Mouse (Mus musculus): ENCODE results near the gene Gm10260.

Gm10260 gene

GRCm38 (mm10) chr13:97760532-97760931, at the start of gene Gm10260:
TSS of gene Gm10260 (minus strand) at chr13:97760632.
- DNase-seq: no peak

- DNase-seq: no peak
These were observed 49.4 kb upstream of the Gm10260 start for GRCm38 (mm10) chr13:97809828-97810227.

DNA sequence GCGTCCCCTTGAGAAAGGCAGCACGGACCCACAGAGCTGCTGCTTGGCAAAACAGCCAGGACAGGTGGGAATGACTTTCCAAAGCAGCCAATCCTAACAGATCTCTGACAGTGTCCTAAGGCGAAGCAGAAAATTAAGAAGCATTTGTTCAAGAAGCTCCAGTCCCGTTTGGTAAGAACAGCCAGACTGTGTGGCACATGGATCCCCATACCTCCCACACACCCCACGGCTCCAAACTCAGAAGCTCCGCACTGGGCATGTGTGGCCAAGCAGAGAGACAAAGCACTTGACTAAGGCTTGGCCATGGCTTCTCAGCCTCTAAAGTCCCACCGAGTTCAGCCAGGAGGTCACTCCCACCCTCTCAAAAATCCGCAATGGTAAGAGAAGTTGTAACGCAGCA, 45.5 kb upstream of the Gm10260 start:
- no peak for DNase-seq

- no peak for DNase-seq
These were observed 42.0 kb upstream of the Gm10260 start for GRCm38 (mm10) chr13:97802386-97802785.

DNA sequence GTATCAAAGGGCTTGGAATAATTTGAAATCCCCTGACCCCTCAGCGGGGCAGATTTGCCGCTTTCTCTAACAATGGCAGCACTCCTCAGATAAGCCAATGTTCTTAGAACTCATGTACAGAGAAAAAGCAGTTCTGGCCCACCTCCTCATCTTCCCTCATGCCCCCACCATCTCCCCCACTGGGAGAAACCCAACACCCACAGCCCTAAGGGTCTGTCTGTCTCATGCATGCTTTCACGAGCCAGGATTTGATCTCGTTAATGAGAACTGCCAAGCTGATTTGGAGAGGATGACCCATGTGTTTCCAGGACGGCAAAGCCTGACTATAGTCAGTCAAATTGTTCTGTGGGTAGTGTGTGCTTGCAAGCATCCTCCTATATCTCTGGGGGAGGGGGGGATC, 37.0 kb upstream of the Gm10260 start:
- DNase-seq: no peak

GRCm38 (mm10) chr13:97794780-97795179, 34.3 kb upstream of the Gm10260 start:
- no peak for DNase-seq

- no peak for DNase-seq
These were observed 33.5 kb upstream of the Gm10260 start for GRCm38 (mm10) chr13:97793932-97794331.

DNA sequence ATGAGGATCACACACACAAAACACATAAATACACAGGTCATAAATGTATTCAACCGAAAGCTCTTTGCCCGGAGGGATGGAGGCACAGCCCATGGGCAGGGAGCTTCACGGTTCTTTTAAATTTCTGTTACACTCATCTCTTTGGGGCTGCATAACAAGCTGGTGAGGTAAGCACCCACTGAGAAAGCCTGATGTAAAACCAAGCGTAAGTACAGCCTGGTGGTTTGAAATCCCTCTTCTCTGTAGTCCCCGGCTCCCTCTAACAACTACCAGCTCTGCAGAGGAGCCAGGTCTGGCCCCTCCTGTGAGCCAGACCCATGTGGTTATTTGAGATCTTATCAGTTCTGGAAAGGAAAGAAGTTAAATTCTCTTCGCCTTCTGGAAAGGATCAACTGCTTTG, 31.2 kb upstream of the Gm10260 start:
- DNase-seq: no peak

DNA sequence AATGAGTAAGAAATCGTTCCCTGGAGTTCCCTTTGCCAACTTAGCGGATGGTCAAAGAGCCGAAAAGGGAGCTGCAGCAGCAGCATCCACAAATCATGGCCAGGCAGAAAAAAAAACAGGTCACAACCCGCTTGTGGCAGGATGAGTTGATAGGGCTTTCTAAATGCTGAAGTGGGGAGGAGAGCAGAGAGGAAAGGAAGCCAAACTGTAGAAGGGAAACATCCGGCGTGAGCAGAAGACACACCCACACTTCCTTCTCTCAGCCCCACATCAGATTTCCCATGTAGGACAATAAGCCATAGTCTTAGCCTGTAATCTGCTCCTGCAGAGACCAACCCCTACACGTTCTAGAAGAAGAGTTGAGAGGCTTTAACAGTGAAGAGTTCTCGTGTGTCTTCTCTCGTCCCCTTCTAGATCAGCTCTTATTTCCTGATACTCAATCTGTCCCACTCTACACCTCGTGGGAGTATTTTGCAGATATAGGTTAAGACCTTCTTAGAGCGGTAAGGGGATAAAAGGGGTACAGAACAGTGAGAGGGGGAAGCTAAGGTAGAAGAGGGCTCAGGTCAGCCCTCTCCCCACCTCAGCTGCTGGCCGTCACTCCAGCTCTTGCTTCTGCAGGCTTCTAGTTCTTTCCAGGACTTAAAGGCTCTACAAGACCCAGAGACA, 29.5 kb upstream of the Gm10260 start:
- DNase-seq: peak; percentile 57

DNA sequence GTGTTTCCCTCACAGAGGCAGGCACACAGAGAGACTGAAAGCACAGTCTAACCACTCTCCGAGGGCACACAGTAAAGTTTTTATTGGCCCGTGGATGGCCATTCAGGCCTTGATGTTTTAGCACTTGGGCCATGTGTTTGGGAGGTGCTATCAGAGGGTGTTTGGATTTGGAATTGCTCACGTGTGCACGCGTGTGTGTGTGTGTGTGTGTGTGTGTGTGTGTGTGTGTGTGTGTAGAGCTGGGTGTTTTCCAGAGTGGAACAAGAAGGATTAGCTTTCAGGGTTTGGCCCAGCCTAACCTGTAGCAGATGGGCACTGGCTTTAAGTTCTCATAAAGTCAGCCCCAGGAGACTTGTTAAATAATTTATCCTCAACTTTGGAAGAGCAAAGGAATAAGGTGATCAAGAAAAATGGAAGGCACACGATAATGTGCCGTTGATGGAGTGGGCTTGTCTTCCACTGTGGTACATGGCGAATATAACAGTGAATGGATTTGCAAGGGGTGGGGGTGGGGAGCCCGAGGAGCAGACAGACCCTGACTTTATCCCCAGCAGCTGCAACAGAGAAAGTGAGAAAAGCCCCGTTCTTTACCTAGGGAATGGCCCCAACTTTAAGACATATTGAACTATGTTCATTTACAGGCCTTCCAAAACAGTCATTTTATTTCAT, 24.9 kb upstream of the Gm10260 start:
- no peak for DNase-seq

GRCm38 (mm10) chr13:97783423-97784143, 23.2 kb upstream of the Gm10260 start:
- DNase-seq: no peak

DNA sequence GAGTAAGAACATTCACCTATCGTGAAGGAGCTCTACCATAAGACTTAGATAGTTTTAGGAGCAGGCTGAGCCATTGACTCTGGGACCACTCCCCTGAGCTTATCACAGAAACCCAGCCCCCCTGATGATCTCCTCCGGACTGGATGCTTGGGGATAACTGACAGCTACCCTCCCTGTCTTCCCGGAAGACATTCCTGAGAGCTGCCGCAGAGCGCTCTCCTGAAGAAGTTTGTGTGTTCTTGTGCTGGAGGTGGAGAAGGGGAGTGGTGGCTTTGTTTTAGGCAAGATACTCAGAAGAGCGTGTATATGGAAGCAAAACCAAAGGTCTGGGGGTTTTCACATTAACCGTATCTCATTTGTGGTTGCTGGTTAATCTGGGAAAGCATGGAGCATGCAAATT, 21.6 kb upstream of the Gm10260 start:
- no peak for DNase-seq

DNA sequence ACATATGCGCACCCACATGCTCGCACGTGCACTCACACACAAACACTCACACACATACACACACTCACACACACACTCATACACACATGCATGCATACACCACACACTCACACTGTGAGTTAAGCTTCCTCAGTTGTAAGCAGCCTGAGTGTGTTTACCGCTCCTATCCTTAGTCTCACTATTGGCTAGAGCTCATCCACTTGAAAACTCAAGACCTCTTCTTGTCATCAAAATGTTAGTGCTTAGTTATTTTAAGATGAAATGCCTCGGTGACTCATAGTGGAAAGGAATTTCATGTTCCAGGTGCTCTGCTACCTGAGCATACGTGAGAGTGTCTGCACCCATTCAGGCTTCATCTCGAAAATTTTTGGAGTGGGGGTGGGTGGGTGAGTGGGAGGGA, 21.2 kb upstream of the Gm10260 start:
- no peak for DNase-seq

GRCm38 (mm10) chr13:97780556-97780955, 20.1 kb upstream of the Gm10260 start:
- no peak for DNase-seq

GRCm38 (mm10) chr13:97779657-97780445, 19.4 kb upstream of the Gm10260 start:
- DNase-seq: no peak

DNA sequence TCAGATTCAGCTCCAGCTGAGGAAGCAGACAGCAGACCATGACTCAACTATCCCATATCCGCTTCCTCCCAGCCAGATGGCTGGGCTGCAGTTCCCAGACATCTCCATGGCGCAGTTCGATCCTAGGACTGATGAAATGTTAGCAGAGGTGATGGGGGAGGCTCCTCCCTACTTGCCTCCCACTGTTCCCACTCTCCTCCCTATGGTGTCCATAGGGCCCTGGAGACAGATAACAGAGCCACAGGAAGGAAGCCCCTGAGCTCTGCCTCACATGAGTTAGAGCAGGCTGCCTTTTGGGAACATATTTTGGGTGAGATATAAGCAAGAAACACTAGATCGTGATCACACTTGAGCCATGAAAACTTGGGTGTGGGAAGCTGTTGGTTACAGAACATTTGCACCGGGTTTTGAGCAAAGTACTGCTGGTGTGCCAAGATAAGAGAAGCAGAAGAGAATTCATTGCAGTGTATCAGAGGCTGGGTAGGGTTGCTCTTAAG, 18.3 kb upstream of the Gm10260 start:
- DNase-seq: no peak

DNA sequence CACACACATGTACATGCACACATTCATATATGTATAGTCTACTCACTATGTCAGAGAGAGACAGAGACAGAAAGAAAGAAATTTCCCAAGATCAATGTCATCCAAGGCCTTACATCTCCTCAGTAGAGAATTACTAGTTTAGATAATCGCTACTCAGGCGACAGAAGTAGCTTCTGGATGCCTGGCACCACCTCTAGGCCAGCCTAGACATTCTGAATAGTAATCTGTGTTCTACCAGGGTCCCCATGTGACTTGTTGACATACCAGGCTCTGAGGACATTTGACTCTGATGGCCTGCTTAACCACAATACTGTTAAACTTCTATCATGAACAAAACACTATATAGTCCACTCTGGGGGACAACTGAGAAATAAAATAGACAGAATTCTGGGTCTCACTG, 17.2 kb upstream of the Gm10260 start:
- DNase-seq: no peak

- no peak for DNase-seq
These were observed 16.3 kb upstream of the Gm10260 start for GRCm38 (mm10) chr13:97776702-97777101.

DNA sequence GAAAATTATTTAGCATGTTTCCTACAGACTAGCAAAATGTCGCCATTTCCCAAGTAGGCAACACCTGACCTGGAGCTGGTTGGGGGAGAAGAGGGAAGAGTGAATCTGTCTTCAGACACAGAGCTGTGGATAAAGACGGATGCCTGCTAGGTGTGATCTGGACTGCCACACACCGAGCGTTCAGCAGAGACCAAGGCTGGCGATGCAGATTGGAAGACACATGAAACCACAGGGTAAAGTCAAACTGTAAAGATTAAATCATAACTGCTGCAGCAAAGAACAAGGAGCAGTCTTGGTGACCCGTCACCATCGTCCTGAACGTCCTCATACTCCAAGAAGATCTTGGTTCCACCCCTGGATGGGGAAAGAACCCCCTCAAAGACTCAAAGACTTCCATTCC, 15.5 kb upstream of the Gm10260 start:
- DNase-seq: no peak

DNA sequence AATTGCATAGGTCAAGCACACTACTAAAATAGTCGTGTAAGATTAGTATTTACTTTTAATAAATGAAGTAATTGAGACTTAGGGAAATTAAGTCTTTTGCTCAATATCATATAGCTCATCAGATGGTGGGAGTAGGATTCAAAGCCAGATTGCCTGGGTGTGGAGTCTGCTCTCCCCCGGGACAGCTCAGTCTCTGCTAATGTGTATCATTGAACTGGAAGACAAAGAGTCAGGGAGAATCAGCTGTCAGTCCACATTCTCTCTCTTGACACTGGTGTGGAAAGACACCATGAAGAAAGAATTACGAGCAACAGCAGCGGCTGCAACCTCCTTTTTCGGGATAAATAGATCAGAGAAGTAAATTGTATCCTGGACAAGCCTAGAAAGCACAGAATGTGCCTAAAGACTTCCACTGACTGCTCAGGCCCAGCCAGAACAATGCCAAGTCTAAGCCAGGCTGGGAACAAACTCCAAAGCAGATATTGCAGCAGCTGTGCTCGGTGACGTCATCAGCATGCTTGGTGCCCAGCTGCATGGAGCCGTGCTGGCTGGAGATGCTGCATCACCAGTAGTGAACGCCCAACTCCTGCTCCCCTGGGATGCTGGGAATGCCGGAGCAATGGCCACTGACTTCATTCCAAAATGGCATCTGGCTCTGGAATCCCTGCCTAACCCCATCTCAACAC, 14.5 kb upstream of the Gm10260 start:
- no peak for DNase-seq

DNA sequence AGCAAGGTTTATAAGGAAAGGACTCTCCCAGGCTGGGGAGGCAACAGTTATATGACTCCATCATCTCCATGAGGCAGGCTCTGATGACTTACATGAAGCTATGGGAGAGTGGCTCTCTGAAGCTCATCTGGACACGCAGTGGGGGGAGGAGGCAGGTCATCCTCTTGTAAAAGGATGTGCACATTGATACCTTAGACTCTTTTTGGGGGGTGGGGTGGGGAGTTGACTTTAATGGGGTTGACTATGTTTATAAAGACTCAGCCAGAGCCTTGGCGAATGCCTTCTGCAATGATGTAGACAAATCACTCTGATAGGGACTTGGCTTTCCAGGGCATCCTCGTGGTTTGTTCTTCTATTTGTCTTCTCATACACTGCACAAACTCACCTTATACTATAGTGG, 8.8 kb upstream of the Gm10260 start:
- no peak for DNase-seq

DNA sequence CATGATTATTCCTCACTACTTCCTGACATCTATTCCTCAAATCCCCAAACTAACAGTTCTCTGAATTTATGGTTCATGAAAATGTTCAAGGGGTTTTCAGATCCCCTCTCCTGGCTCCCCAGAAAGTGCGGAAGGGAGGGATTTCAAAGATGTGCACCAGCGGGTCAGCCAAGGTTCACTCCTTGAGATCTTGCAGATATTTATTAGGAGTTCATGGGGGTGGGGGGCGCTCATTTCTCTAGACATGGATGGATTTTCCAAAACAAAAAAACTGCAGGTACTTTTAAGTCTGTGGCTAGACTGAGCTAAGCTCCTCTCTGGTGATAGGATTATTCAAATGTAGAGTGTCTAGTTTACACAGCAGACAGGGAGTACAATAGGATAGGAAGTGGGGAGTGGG, 8.4 kb upstream of the Gm10260 start:
- DNase-seq: no peak
